Mouse (Mus musculus) lung, postnatal 0 days (tissue): ENCODE results near the gene Ccp110.

Experiments used
- CTCF ChIP-seq: IDR thresholded peaks from 2 replicates; pipeline ENCODE4 v1.5.1; 2016; ENCODE audit warnings: antibody characterized with exemption, mild to moderate bottlenecking
- EP300 ChIP-seq: IDR thresholded peaks from 2 replicates; pipeline ENCODE4 v1.6.1; 2016; ENCODE audit warnings: antibody characterized with exemption, mild to moderate bottlenecking, control low read depth

GRCm38 (mm10) chr7:118667773-118668172, 44.6 kb upstream of the Ccp110 start:
- TF ChIP-seq EP300 (no peak), CTCF (no peak)
